Mouse (Mus musculus): ENCODE measurements around the gene Zfp853. TPM values are rescaled to one million over a fixed set of nuclear protein-coding genes. Genes with fewer than 3 reads are reported as not detected.

Zfp853 gene
- total RNA-seq (2021), result 10 to 100 TPM; 11.3 to 12.5 TPM

DNA sequence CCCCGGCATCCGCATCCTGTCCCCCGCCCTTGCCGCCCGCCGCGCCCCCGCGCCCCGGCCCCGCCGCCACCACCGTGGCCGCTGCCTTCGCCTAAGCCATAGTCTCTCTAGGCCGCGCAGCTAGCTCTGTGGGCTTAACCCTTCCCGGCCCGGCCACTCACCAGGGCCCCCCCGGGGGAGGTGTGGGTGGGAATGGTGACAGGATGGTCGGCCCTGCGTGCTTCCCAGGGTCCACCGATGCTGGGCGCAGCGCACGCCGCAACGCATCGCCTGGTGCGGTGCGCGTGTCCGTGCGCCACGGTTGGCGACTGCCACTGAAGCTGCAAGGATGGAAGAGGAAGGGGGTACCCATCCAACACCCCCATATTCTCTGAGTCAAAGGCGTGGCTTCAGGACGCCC, at the start of gene Zfp853:
Gene Zfp853, minus strand, starts transcription at position 220 of the 400 bp plus-strand sequence.
- peak in 1 of 2 experiments; percentile 73 for DNase-seq (ENCODE audit: extremely low spot score in 1 of 2, low spot score in 2 of 2)
- intact Hi-C loops (cut with DNase I), result loop anchor here (10.0 kb wide), 1 partner anchor 119 kb away; no protein-coding TSS in a partner anchor

GRCm38 (mm10) chr5:143339603-143340002, 46.2 kb upstream of the Zfp853 start:
- no peak for DNase-seq (ENCODE audit: extremely low spot score in 1 of 2, low spot score in 2 of 2)
- intact Hi-C loops (cut with DNase I), result loop anchor here (5.0 kb wide), 1 partner anchor 83 kb away; no protein-coding TSS in a partner anchor

GRCm38 (mm10) chr5:143336559-143336958, 43.1 kb upstream of the Zfp853 start:
- intact Hi-C loops (cut with DNase I), result loop anchor here (5.0 kb wide), 1 partner anchor 86 kb away; no protein-coding TSS in a partner anchor
- no peak for DNase-seq (ENCODE audit: extremely low spot score in 1 of 2, low spot score in 2 of 2)

DNA sequence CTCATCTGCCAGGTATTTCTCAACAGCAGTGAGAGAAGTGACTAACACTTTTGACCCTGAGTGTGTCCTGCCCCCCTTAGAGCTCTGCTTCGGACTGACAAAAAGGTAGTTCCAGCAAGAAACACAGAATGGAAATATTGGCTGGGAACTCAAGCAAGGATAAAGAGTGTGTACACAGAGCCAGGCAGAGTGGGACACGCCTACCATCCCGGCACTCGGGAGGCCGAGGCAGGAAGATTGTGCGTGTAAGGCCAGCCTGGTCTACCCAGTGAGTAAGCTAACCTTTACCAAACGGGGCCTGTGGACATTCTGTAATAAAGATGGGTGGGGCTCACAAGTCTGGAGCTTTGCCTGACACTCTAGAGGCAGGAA, 41.7 kb upstream of the Zfp853 start:
- no peak for DNase-seq (ENCODE audit: extremely low spot score in 1 of 2, low spot score in 2 of 2)
- intact Hi-C loops (cut with DNase I), result loop anchor here (5.0 kb wide), 1 partner anchor 87 kb away; no protein-coding TSS in a partner anchor

GRCm38 (mm10) chr5:143334418-143335088, 41.1 kb upstream of the Zfp853 start:
- intact Hi-C loops (cut with DNase I), result loop anchor here (5.0 kb wide), 1 partner anchor 88 kb away; no protein-coding TSS in a partner anchor
- DNase-seq (ENCODE audit: extremely low spot score in 1 of 2, low spot score in 2 of 2), result no peak

DNA sequence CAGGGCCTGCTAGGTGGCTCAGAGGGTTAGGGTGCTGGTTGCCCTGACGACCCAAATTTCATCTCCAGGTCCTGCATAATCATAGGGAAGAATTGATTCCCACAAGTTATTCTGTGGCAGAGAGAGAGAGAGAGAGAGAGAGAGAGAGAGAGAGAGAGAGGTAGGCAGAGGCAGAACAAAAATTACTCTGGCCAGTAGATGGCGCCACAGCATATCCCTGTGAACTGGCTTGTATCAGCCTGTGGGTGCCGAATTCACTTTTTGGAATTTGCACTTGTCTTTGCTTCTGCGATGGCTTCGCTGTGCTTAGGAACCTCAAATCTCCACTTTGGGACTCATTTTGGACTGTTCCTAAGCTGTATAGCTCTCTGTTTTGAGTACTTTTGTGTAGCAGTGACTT, 40.4 kb upstream of the Zfp853 start:
- DNase-seq (ENCODE audit: extremely low spot score in 1 of 2, low spot score in 2 of 2), result peak; percentile 79 to 86
- intact Hi-C loops (cut with DNase I), result no loop called here

DNA sequence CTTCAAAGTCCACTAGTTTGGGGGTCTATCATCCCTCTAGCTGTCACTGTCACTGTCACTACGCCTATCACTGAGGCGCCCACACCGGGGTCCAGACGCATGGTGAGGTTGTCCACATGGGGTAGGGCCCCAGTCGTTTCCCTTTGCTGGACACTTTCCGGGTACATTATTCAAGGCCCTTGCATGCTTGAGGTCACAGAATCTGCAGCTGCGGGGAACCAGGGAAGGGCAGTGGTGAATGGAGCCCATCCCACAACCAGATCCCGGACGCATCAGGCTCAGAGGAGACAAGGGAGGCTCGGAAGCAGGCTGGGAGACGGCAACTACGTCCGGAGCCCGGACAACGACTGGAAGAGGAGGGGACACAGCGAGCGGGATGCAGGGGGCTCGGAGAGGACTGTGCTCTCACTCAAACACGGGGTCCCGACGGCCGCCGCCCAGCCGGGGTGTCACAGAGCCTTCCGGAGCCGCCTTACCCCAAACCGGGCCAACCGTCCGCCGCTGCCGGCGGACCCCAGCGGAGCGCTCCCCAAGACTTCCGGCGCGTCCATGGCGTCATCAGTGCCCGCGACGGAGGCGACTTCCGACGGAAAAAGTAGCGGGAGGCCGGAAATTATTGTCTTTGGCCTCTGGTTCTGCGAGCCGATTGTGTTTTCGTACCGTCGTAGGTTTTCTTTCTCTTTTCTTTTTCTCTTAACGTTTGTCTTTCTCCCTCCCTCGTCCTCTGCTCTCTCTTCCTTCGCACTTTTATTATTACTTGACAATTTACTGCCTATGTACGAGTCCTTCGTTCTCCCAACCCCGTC, 35.5 kb upstream of the Zfp853 start, which contains the start of gene Zdhhc4:
Gene Zdhhc4, minus strand, starts transcription at position 567 of the 806 bp plus-strand sequence.
- intact Hi-C loops (cut with DNase I), result no loop called here

GRCm38 (mm10) chr5:143317288-143317610, 23.8 kb upstream of the Zfp853 start:
- no peak for DNase-seq (ENCODE audit: extremely low spot score in 1 of 2, low spot score in 2 of 2)
- intact Hi-C loops (cut with DNase I), result no loop called here

More for the DNA sequence above, 35.5 kb upstream of the Zfp853 start, which contains the start of gene Zdhhc4:
- peak; percentile 89 to 95 for DNase-seq (ENCODE audit: extremely low spot score in 1 of 2, low spot score in 2 of 2)

GRCm38 (mm10) chr5:143316605-143317287, 23.3 kb upstream of the Zfp853 start:
- intact Hi-C loops (cut with DNase I), result no loop called here
- no peak for DNase-seq (ENCODE audit: extremely low spot score in 1 of 2, low spot score in 2 of 2)

DNA sequence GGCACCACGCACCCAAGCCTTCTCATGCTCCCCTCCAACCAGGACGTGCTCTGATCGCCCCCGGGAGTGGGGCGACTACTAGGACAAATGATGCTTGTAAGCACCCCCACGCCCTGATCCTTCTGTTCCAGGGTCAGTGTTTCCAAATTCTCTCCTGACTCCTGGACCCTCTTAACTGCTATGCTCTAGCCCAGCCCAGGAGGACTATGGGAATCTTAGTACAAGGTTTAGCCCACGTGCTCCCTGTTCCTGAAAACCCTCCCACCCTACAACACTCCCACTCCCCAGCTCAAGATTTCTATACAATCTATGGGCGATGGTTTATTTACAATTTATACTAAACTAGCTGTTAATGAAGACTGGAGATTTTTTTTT, 22.1 kb upstream of the Zfp853 start:
- intact Hi-C loops (cut with DNase I), result no loop called here
- DNase-seq (ENCODE audit: extremely low spot score in 1 of 2, low spot score in 2 of 2), result no peak

- intact Hi-C loops (cut with DNase I), result no loop called here
- DNase-seq (ENCODE audit: extremely low spot score in 1 of 2, low spot score in 2 of 2), result peak; percentile 75 to 93
Observed at GRCm38 (mm10) chr5:143314730-143315513, 21.5 kb upstream of the Zfp853 start, which contains the start of gene E130309D02Rik. Gene E130309D02Rik, minus strand, starts transcription at chr5:143315360.

DNA sequence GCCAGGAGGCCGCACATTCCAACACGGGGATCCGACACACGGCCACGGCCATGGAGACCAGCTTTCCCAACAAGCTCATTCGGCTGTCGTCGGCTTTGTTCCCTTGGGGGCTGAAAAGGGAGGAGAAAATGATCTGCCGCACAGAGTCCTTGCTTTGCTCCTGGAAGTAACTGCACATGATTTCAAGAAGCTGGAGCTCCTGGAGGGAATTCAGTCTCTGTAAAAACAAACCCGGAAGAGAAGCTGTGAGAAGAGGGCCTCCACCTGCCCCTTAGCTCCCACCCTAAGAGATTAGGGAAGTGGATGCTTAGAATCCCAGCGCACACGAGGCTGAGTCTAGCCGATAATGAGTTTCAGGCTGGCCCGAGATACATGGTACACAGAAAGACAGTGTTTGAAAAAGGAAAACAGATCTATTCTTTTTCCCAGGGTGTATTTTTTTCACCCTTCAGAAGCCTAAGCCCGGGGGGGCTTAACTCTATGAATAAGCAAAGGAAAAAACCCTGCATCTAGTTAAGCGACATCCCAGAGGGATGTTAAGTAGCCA, 20.8 kb upstream of the Zfp853 start:
- no peak for DNase-seq (ENCODE audit: extremely low spot score in 1 of 2, low spot score in 2 of 2)
- intact Hi-C loops (cut with DNase I), result no loop called here

DNA sequence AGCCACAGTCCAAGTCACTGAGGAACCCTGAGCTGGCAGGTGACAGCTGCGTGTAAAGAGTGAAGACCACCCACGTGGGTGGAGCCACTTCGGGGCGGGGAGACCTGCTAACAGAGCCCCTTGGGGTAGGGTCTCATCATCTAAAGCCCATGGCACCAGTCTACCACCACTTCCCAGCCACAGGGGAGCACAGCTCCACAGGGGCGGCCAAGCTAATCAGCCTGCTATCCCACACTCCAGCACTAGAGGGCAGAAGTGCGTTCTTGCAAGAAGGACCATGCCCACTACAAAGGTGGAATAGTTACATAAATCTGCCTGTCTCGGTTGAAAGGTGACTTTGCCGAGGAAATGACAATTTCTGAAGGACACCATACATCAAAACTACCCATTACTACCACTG, 18.5 kb upstream of the Zfp853 start:
- intact Hi-C loops (cut with DNase I), result no loop called here
- DNase-seq (ENCODE audit: extremely low spot score in 1 of 2, low spot score in 2 of 2), result peak; percentile 56 to 83

DNA sequence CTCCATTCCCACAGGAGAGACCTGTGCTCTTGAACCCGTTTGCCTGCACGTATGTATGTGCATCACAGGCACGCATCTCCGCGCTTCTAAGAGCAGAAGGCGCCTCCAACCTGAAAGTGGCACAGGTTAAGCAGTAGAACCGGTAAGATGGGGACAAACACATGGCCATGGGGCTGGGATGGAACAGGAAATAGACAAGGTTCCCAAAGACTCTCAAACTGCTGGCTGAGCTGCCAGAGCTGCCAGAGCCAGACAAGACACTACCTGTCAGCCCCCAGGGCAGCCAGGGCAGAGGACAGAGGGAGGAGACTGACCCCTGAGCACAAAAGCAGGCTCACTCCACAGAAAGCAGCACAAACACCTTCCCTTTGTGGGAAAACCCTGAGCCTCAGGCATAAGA, 16.5 kb upstream of the Zfp853 start:
- no peak for DNase-seq (ENCODE audit: extremely low spot score in 1 of 2, low spot score in 2 of 2)
- intact Hi-C loops (cut with DNase I), result loop anchor here (5.0 kb wide), 1 partner anchor 73 kb away; the partner anchor contains the start of gene Zfp12

DNA sequence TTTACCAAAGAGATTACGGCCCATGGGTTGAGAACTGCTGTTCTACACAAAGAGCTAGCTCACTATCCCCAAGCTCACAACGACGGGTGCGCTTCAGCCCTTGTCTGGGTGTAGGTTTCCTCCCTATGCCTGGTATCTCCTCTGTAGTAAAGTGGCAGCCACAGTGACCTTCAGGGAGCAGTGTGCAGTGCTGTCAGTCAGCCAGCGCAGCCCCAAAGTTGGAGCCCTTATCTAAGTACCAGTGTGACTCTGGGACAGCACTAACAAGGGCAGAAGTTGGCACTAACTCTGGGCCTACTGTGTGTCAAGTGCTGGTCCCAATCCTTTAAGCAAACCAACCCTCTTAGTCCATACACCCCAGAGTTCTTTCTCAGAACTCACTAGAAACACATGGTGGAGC, 15.4 kb upstream of the Zfp853 start:
- no peak for DNase-seq (ENCODE audit: extremely low spot score in 1 of 2, low spot score in 2 of 2)
- intact Hi-C loops (cut with DNase I), result loop anchor here (5.0 kb wide), 1 partner anchor 72 kb away; the partner anchor contains the start of gene Zfp12

- intact Hi-C loops (cut with DNase I), result no loop called here
Observed at GRCm38 (mm10) chr5:143304251-143304650, 10.8 kb upstream of the Zfp853 start.

GRCm38 (mm10) chr5:143301296-143301695, 7.9 kb upstream of the Zfp853 start:
- DNase-seq (ENCODE audit: extremely low spot score in 1 of 2, low spot score in 2 of 2), result no peak
- intact Hi-C loops (cut with DNase I), result no loop called here

More at GRCm38 (mm10) chr5:143304251-143304650, 10.8 kb upstream of the Zfp853 start:
- DNase-seq (ENCODE audit: extremely low spot score in 1 of 2, low spot score in 2 of 2), result no peak

DNA sequence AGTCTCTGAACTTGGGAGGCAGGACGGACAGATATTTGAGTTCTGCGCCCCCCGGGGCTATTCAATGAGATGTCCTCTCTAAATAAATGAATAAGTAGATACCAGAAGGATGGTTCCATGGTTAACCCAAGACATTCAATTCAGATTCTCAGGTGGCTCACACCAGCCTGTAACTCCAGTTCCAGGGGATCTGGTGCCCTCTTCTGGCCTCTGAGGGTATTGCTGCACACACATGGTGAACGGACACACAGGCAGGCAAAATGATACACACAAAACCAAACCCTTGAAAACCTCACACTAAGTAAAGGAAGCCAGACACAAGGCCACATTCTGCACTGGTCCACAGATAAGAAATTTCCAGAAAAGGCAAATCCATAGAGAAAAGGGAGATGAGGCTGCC, 6.3 kb upstream of the Zfp853 start:
- intact Hi-C loops (cut with DNase I), result loop anchor here (10.0 kb wide), 1 partner anchor 125 kb away; no protein-coding TSS in a partner anchor
- peak in 1 of 2 experiments; percentile 59 for DNase-seq (ENCODE audit: extremely low spot score in 1 of 2, low spot score in 2 of 2)

All from left cerebral cortex, postnatal 10 days (tissue).